Mouse (Mus musculus) heart, embryonic 11.5 days (tissue): ENCODE results near the gene Enpep. TPM values are rescaled to one million over a fixed set of nuclear protein-coding genes. Genes with fewer than 3 reads are reported as not detected.

Source experiments
- ATAC-seq: fragments of 200-750 bp; cut with Nextera tagmentation; replicated peaks from 2 replicates; pipeline ENCODE4 v1.8.0; 2017; ENCODE audit warnings: moderate library complexity; ENCODE audit not compliant: insufficient number of reproducible peaks, low FRiP score, low TSS enrichment
- H3K27ac ChIP-seq: fragments of 300-500 bp; sonication (generic); 2 replicates; pipeline ENCODE4 v1.5.1; 2014; ENCODE audit warnings: mild to moderate bottlenecking, low read depth, low read length
- H3K27me3 ChIP-seq: fragments of 300-500 bp; sonication (generic); 2 replicates; pipeline ENCODE4 v1.6.1; 2014; ENCODE audit warnings: mild to moderate bottlenecking, low read length, mixed read lengths; ENCODE audit not compliant: control insufficient read depth, insufficient read depth
- H3K36me3 ChIP-seq: fragments of 300-500 bp; sonication (generic); 2 replicates; pipeline ENCODE4 v1.6.1; 2014; ENCODE audit warnings: mild to moderate bottlenecking, low read length, moderate library complexity, mixed read lengths; ENCODE audit not compliant: control insufficient read depth, insufficient read depth
- H3K4me1 ChIP-seq: fragments of 300-500 bp; sonication (generic); 2 replicates; pipeline ENCODE4 v1.6.1; 2014; ENCODE audit warnings: low read length; ENCODE audit not compliant: control insufficient read depth, insufficient read depth
- H3K4me2 ChIP-seq: fragments of 300-500 bp; sonication (generic); 2 replicates; pipeline ENCODE4 v1.6.1; 2014; ENCODE audit warnings: mild to moderate bottlenecking, moderate library complexity
- H3K4me3 ChIP-seq: fragments of 300-500 bp; sonication (generic); 2 replicates; pipeline ENCODE4 v1.5.1; 2014; ENCODE audit warnings: low read depth, low read length
- H3K9ac ChIP-seq: fragments of 300-500 bp; sonication (generic); 2 replicates; pipeline ENCODE4 v1.6.1; 2014; ENCODE audit warnings: mild to moderate bottlenecking, low read depth, low read length, moderate library complexity
- H3K9me3 ChIP-seq: fragments of 300-500 bp; sonication (generic); replicated peaks from 2 replicates; pipeline ENCODE4 v1.6.1; 2016; ENCODE audit warnings: low read length; ENCODE audit not compliant: control insufficient read depth
- WGBS: fragments of 180-500 bp; shearing (Covaris S2); extraction: QIAGEN DNeasy Blood & Tissue Kit; methylation state at CpG from one replicate; pipeline ENCODE4 v1.1.7; 2014; ENCODE audit not compliant: insufficient replicate concordance; 5-methylcytosine and 5-hydroxymethylcytosine counted together
- polyA plus RNA-seq: library from polyadenylated mRNA; unstranded; fragments of >200 nt; fragmentation: Nextera tagmentation; extraction: Ambion mirVana; gene quantifications from 2 replicates; pipeline ENCODE4 v1.2.1, GENCODE M21; 2014

Gene Enpep
- polyA plus RNA-seq, 1 experiment from 2014 or later, result 12.9 TPM

DNA sequence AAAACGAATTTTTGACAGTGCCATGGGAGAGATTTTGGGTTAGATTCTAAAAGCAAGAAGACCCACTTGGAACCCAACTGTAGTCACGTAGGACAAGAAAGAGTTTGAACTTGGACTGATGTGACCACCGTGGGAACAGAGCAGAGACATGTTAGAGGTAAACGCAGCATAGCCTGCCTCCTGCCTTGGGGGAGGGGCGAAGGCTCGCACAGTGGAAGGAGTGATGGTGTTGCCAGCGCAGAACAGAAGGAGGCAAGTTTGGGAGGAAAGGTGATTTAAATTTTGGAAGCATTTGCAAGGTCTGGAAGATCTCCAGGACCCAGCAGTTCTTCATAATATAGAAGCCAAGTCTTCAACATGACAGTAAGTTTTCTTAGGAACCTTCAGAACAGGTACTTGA, 46.1 kb downstream of the Enpep start:
- no peaks in the 10 kb centered on the region for H3K36me3 ChIP-seq
- no peaks in the 10 kb centered on the region for H3K9me3 ChIP-seq
- 54% methylated on average over 7 of the region's 7 CpGs for WGBS
- no peak overlapping the region for H3K27ac ChIP-seq
- no peak overlapping the region for H3K4me2 ChIP-seq
- H3K9ac ChIP-seq, result no peak overlapping the region
- H3K27me3 ChIP-seq, result no peaks in the 10 kb centered on the region
- H3K4me1 ChIP-seq, result no peaks in the 10 kb centered on the region
- no peak for ATAC-seq
- H3K4me3 ChIP-seq, result no peak overlapping the region

- no peaks in the 10 kb centered on the region for H3K4me1 ChIP-seq
- WGBS, result 79% methylated on average over 5 of the region's 5 CpGs
- no peak overlapping the region for H3K4me2 ChIP-seq
Observed at GRCm38 (mm10) chr3:129284326-129284725, 48.2 kb downstream of the Enpep start.

DNA sequence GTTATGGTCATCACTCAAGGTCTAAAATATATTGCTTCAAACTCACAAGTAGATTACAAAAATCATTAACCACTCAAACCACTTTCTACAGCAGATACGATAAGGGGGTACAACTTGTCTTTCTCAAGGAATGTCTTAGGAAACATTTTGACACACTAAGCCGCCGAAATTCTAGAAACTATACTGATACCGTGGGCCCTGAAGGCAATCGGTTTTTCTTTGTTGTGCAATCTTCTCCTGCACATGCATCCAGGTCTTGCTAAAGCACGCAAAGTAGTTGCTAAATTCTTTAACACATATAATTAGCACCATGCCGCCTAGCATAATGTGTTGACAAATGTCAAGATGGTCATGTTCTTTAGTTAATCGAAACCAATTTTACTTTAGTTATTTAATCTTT, 53.1 kb downstream of the Enpep start:
- WGBS, result 80% methylated on average over 8 of the region's 8 CpGs
- no peaks in the 10 kb centered on the region for H3K4me1 ChIP-seq
- no peak overlapping the region for H3K4me2 ChIP-seq
- no peak for ATAC-seq
- no peaks in the 10 kb centered on the region for H3K36me3 ChIP-seq
- H3K9ac ChIP-seq, result no peak overlapping the region
- no peaks in the 10 kb centered on the region for H3K9me3 ChIP-seq
- no peaks in the 10 kb centered on the region for H3K27me3 ChIP-seq
- no peak overlapping the region for H3K27ac ChIP-seq
- no peak overlapping the region for H3K4me3 ChIP-seq

More at GRCm38 (mm10) chr3:129284326-129284725, 48.2 kb downstream of the Enpep start:
- Histone ChIP-seq H3K4me3 (no peak overlapping the region), H3K36me3 (no peaks in the 10 kb centered on the region), H3K27ac (no peak overlapping the region), H3K27me3 (no peaks in the 10 kb centered on the region), H3K9me3 (no peaks in the 10 kb centered on the region), H3K9ac (no peak overlapping the region)
- ATAC-seq, result no peak

DNA sequence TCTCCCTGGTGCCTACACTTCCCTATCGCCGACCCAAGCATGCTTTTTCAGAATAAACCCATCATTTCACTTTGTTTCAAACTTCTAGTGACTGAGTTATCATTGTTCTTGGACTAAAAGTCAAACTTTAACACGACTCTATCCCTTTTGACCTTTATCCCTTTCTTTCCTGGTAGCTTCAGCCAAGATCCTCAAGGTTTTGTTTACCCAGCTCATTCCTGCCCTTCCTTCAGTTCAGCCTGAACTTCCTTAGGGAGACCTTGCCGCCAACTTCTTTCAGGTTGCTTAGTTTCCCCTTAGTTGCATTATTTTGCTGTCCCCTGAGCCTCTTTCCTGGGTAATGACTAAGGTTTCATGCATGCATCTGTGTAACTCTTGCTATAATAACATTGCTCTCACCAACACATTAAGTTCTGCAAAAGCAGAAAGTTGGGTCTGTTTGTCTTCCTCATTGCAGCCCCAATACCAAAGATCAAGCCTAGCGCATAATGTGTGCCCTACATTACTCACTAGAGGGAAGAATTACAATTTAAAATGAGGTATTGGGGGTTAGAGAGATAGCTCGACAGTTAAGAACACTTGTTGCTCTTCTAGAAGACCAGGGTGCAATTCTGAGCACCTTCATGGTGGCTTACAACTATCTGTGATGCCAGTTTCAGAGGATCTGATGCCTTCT, 59.2 kb downstream of the Enpep start:
- H3K27me3 ChIP-seq, result no peaks in the 10 kb centered on the region

GRCm38 (mm10) chr3:129270044-129270443, 62.5 kb downstream of the Enpep start:
- Histone ChIP-seq H3K9ac (no peak overlapping the region), H3K4me3 (no peak overlapping the region), H3K27ac (no peak overlapping the region), H3K4me2 (no peak overlapping the region), H3K4me1 (no peaks in the 10 kb centered on the region), H3K27me3 (no peaks in the 10 kb centered on the region), H3K36me3 (no peaks in the 10 kb centered on the region), H3K9me3 (no peaks in the 10 kb centered on the region)
- 53% methylated on average over 13 of the region's 13 CpGs for WGBS
- no peak for ATAC-seq

More for the DNA sequence above, 59.2 kb downstream of the Enpep start:
- Histone ChIP-seq H3K4me1 (no peaks in the 10 kb centered on the region), H3K9me3 (no peaks in the 10 kb centered on the region), H3K9ac (no peak overlapping the region), H3K27ac (no peak overlapping the region), H3K36me3 (no peaks in the 10 kb centered on the region), H3K4me3 (no peak overlapping the region), H3K4me2 (no peak overlapping the region)
- no peak for ATAC-seq
- WGBS, result 71% methylated on average over 6 of the region's 6 CpGs

DNA sequence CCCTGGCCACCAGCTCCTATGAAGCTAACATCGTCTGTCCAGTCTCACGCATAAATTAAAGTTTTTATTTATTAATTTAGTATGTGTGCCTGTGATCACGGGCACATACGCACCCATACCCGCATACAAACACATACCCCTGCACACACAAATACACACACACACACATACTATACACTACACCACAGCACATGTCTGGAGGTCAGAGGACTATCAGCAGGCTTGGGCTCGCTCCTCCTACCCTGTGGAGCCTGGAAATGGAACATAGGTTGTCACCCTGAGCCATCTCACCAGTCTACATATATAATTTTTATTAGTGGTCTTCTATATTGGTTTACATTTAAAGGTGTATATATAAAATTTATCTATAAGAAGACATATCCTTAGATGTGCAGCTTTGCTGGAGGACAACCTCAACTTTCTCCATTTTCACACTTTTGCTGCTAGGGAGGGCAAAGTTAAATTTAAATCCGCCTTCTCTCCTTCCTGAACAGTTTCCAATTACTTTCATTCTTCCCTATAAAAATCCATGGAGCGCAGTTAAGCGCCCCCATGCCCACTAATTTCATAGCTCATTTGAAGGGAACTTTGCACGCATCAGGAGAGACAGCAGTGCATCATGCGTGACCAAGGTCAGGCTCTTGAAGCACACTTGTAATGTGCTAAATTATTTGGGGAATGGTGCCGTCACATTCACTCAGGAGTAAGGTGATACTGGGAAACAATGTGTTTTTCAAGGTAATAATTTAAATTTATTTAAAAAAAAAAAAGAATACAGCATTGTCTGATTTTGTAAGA, 63.4 kb downstream of the Enpep start:
- WGBS, result 88% methylated on average over 12 of the region's 12 CpGs

DNA sequence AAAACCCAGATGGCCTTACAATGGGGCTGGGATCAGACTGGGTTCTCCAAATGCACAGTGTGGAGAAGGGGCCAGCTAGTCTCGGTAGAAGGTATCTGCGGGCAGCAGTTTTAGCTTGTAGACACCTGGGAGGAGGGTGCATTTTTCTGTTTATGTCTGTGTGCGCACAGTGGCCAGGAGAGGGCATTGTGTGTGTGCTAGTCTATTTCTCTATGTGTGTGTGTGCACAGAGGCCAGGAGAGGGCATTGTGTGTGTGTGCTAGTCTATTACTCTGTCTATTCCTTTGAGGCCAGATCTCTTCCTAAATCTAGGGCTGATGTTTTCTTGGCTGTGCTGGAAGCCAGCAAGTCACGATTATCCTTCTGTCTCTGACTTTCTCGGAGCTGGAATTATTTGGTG, 74.0 kb downstream of the Enpep start:
- Histone ChIP-seq H3K4me2 (no peak overlapping the region), H3K4me3 (no peak overlapping the region), H3K27me3 (no peaks in the 10 kb centered on the region), H3K9me3 (no peaks in the 10 kb centered on the region), H3K27ac (no peak overlapping the region), H3K4me1 (no peaks in the 10 kb centered on the region), H3K36me3 (no peaks in the 10 kb centered on the region), H3K9ac (no peak overlapping the region)
- 66% methylated on average over 5 of the region's 5 CpGs for WGBS
- no peak for ATAC-seq

More for the DNA sequence above, 63.4 kb downstream of the Enpep start:
- Histone ChIP-seq H3K9ac (no peak overlapping the region), H3K9me3 (no peaks in the 10 kb centered on the region), H3K4me3 (no peak overlapping the region), H3K4me1 (no peaks in the 10 kb centered on the region), H3K4me2 (no peak overlapping the region), H3K36me3 (no peaks in the 10 kb centered on the region), H3K27me3 (no peaks in the 10 kb centered on the region), H3K27ac (no peak overlapping the region)
- ATAC-seq, result no peak

GRCm38 (mm10) chr3:129256766-129257165, 75.8 kb downstream of the Enpep start:
- H3K4me1 ChIP-seq, result no peaks in the 10 kb centered on the region
- H3K27ac ChIP-seq, result no peak overlapping the region
- no peaks in the 10 kb centered on the region for H3K36me3 ChIP-seq
- H3K9ac ChIP-seq, result no peak overlapping the region
- no peaks in the 10 kb centered on the region for H3K9me3 ChIP-seq
- WGBS, result 56% methylated on average over 8 of the region's 8 CpGs
- no peaks in the 10 kb centered on the region for H3K27me3 ChIP-seq
- H3K4me3 ChIP-seq, result peak overlapping the region; percentile 31; the same call in 1 of the 2 replicates
- ATAC-seq, result no peak
- H3K4me2 ChIP-seq, result peak overlapping the region; percentile 50
